Mouse (Mus musculus) midbrain, postnatal 0 days (tissue): ENCODE results near the gene Atp6v0c. TPM values are rescaled to one million over a fixed set of nuclear protein-coding genes. Genes with fewer than 3 reads are reported as not detected.

Experiments used
- ATAC-seq: fragments of 200-750 bp; cut with Nextera tagmentation; 2 replicates; pipeline ENCODE4 v1.8.0; 2017; ENCODE audit warnings: moderate number of reproducible peaks, mild to moderate bottlenecking, moderate TSS enrichment, moderate library complexity; ENCODE audit not compliant: low FRiP score
- DNase-seq: peaks from one replicate; pipeline ENCODE4 v3.0.0-alpha.2; 2015; ENCODE audit warnings: low spot score
- H3K27ac ChIP-seq: fragments of 300-500 bp; sonication (generic); 2 replicates; pipeline ENCODE4 v1.5.1; 2014; ENCODE audit warnings: low read depth, mild to moderate bottlenecking, low read length, mixed read lengths
- H3K27me3 ChIP-seq: fragments of 300-500 bp; sonication (generic); 2 replicates; pipeline ENCODE4 v1.6.1; 2014; ENCODE audit warnings: low read length, control low read depth, mixed read lengths; ENCODE audit not compliant: insufficient read depth
- H3K36me3 ChIP-seq: fragments of 300-500 bp; sonication (generic); 2 replicates; pipeline ENCODE4 v1.6.1; 2014; ENCODE audit warnings: low read length, control low read depth, mixed read lengths; ENCODE audit not compliant: insufficient read depth
- H3K4me1 ChIP-seq: fragments of 300-500 bp; sonication (generic); 2 replicates; pipeline ENCODE4 v1.6.1; 2014; ENCODE audit warnings: mild to moderate bottlenecking, control low read depth, antibody characterized with exemption, low read length, mixed read lengths; ENCODE audit not compliant: insufficient read depth
- H3K4me2 ChIP-seq: fragments of 300-500 bp; sonication (generic); 2 replicates; pipeline ENCODE4 v1.6.1; 2014; ENCODE audit warnings: low read depth, mild to moderate bottlenecking, low read length, mixed read lengths; ENCODE audit not compliant: poor library complexity, severe bottlenecking
- H3K4me3 ChIP-seq: fragments of 300-500 bp; sonication (generic); 2 replicates; pipeline ENCODE4 v1.5.1; 2014; ENCODE audit warnings: low read depth, mild to moderate bottlenecking, low read length, moderate library complexity
- H3K9ac ChIP-seq: fragments of 300-500 bp; sonication (generic); replicated peaks from 2 replicates; pipeline ENCODE4 v1.6.1; 2014; ENCODE audit warnings: mild to moderate bottlenecking, low read length, moderate library complexity, mixed read lengths; ENCODE audit not compliant: poor library complexity, severe bottlenecking
- H3K9me3 ChIP-seq: fragments of 300-500 bp; sonication (generic); 2 replicates; pipeline ENCODE4 v1.6.1; 2016; ENCODE audit warnings: low read length, control low read depth
- CTCF ChIP-seq: IDR thresholded peaks from 2 replicates; pipeline ENCODE4 v1.5.1; 2016; ENCODE audit warnings: antibody characterized with exemption, mild to moderate bottlenecking
- WGBS: fragments of 180-500 bp; shearing (Covaris S2); extraction: QIAGEN DNeasy Blood & Tissue Kit; methylation state at CpG from one replicate; pipeline ENCODE4 v1.1.7; 2014; 5-methylcytosine and 5-hydroxymethylcytosine counted together
- polyA plus RNA-seq: library from polyadenylated mRNA; unstranded; fragments of >200 nt; fragmentation: Nextera tagmentation; extraction: Ambion mirVana; gene quantifications from 2 replicates; pipeline ENCODE4 v1.2.1, GENCODE M21; 2015
- total RNA-seq: library from RNA; depleted of rRNA; stranded (reverse); fragments of >200 nt; gene quantifications from 2 replicates; pipeline ENCODE4 v1.2.3, GENCODE M21; 2014

The Atp6v0c gene
- total and polyA plus RNA-seq, 2 experiments from 2014 or later, result 771 to 2,426 TPM

GRCm38 (mm10) chr17:24193769-24194168 is 24.3 kb upstream of the Atp6v0c start:
- no peaks in the 10 kb centered on the region for H3K27me3 ChIP-seq
- ATAC-seq (no peak), DNase-seq (no peak)
- H3K4me1 ChIP-seq, result no peaks in the 10 kb centered on the region
- no peak overlapping the region for H3K27ac ChIP-seq
- peaks cover 2% of the 10 kb centered on the region; the same call in 1 of the 2 replicates for H3K36me3 ChIP-seq
- no peak overlapping the region for H3K4me2 ChIP-seq
- H3K4me3 ChIP-seq, result no peak overlapping the region
- no peak overlapping the region for H3K9ac ChIP-seq
- WGBS, result 91% methylated on average over 5 of the region's 5 CpGs
- TF ChIP-seq CTCF, result no peak
- H3K9me3 ChIP-seq, result no peaks in the 10 kb centered on the region

GRCm38 (mm10) chr17:24193268-24193667 is 23.8 kb upstream of the Atp6v0c start:
- WGBS, result 88% methylated on average over 8 of the region's 8 CpGs
- no peak for TF ChIP-seq CTCF
- no peak overlapping the region for H3K4me2 ChIP-seq
- DNase-seq, result no peak
- H3K4me1 ChIP-seq, result no peaks in the 10 kb centered on the region
- H3K9ac ChIP-seq, result no peak overlapping the region
- H3K27ac ChIP-seq, result no peak overlapping the region
- peaks cover 2% of the 10 kb centered on the region; the same call in 1 of the 2 replicates for H3K36me3 ChIP-seq
- no peaks in the 10 kb centered on the region for H3K9me3 ChIP-seq
- no peak overlapping the region for H3K4me3 ChIP-seq
- no peaks in the 10 kb centered on the region for H3K27me3 ChIP-seq
- no peak for ATAC-seq

DNA sequence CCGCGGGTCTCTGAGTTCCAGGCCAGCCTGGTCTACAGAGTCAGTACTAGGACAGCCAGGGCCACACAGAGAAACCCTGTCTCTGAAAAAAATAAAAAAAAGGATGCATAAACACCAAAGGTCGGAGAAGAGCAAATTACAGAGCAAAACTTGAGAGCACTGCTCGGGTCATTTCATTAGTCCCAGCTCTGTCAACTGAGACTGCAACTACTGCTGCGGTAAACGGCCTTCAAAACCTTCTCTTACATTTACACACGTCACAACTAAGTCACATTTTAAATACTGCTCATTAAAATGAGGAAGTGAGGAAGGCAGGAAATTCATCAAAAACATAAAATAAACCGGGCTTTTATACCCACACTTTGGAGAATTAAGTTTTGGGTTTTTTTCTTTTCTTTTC is 23.3 kb upstream of the Atp6v0c start:
- no peak for DNase-seq
- no peak for ATAC-seq
- Histone ChIP-seq H3K4me3 (no peak overlapping the region), H3K4me1 (no peaks in the 10 kb centered on the region), H3K27ac (no peak overlapping the region), H3K9ac (no peak overlapping the region), H3K36me3 (peaks cover 5% of the 10 kb centered on the region; the same call in 1 of the 2 replicates), H3K27me3 (no peaks in the 10 kb centered on the region), H3K9me3 (no peaks in the 10 kb centered on the region), H3K4me2 (no peak overlapping the region)
- 84% methylated on average over 8 of the region's 8 CpGs for WGBS
- TF ChIP-seq CTCF, result no peak

GRCm38 (mm10) chr17:24191481-24191880 is 22.0 kb upstream of the Atp6v0c start:
- H3K27ac ChIP-seq, result no peak overlapping the region
- H3K27me3 ChIP-seq, result no peaks in the 10 kb centered on the region
- no peak overlapping the region for H3K4me2 ChIP-seq
- H3K9ac ChIP-seq, result no peak overlapping the region
- no peak for ATAC-seq
- WGBS, result 83% methylated on average over 4 of the region's 4 CpGs
- H3K9me3 ChIP-seq, result no peaks in the 10 kb centered on the region
- H3K4me1 ChIP-seq, result no peaks in the 10 kb centered on the region
- peaks cover 7% of the 10 kb centered on the region; the same call in 1 of the 2 replicates for H3K36me3 ChIP-seq
- no peak for DNase-seq
- no peak overlapping the region for H3K4me3 ChIP-seq
- TF ChIP-seq CTCF, result no peak

- 82% methylated on average over 2 of the region's 2 CpGs for WGBS
- Histone ChIP-seq H3K4me3 (no peak overlapping the region), H3K9me3 (no peaks in the 10 kb centered on the region), H3K4me1 (no peaks in the 10 kb centered on the region), H3K4me2 (no peak overlapping the region), H3K27ac (no peak overlapping the region), H3K27me3 (no peaks in the 10 kb centered on the region), H3K36me3 (peaks cover 10% of the 10 kb centered on the region; the same call in 1 of the 2 replicates), H3K9ac (no peak overlapping the region)
- TF ChIP-seq CTCF, result no peak
- DNase-seq, result no peak
- no peak for ATAC-seq
Observed at GRCm38 (mm10) chr17:24190934-24191333, 21.4 kb upstream of the Atp6v0c start.

DNA sequence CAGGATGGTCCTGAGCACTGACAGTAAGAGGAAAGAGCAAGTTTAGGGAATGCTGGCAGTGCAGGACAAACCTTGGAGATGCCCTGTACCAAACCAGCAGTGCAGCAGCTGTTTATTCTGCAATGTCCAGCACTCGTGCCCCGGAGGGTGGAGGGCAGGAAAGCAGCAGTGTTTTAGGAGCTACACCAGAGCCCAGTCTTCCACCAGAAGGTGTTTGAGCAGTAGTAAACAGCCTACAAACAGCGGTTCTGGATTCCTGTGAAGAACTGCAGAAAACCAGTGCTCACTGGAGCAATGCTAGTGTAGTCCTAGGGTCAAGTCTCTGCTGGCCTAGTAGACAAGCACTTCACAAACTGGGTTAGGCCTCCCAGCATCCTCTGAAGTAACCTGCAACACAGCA is 4.8 kb upstream of the Atp6v0c start:
- no peak for TF ChIP-seq CTCF
- Histone ChIP-seq H3K9ac (no peak overlapping the region), H3K4me1 (peaks cover 4% of the 10 kb centered on the region), H3K36me3 (no peaks in the 10 kb centered on the region), H3K4me3 (no peak overlapping the region), H3K9me3 (no peaks in the 10 kb centered on the region), H3K27me3 (no peaks in the 10 kb centered on the region), H3K4me2 (no peak overlapping the region), H3K27ac (no peak overlapping the region)
- ATAC-seq, result no peak
- DNase-seq, result no peak
- 75% methylated on average over 3 of the region's 3 CpGs for WGBS
